In genomic region chr15:96712338-96712737, GRCm38 (mm10) we compare ENCODE assay signal across 23 mouse cellular contexts. TPM values are rescaled to one million over a fixed set of nuclear protein-coding genes. Genes with fewer than 3 reads are reported as not detected.
DNase-seq lines count a peak whose midpoint lies in the region; ATAC-seq and TF ChIP-seq lines count a peak whose summit lies in the region.
"Had no signal": no experiment of that assay in that cellular context is flagged by ENCODE, and none has a peak within 500 bp of the region (broad histone marks: within the 10 kb centered on the region; RNA-seq: fewer than 3 reads in every experiment).

No protein-coding gene starts in this region.

- H3K4me3 ChIP-seq in kidney, embryonic 15.5 days (replicated peaks), result no peak overlapping the region
- no peak overlapping the region for H3K4me3 ChIP-seq in liver, embryonic 13.5 days (replicated peaks)
- H3K4me3 ChIP-seq in MEL (ENCODE audit: control insufficient read depth in 1 of 2, insufficient read depth in 1 of 2, low read depth in 2 of 2, low read length in 2 of 2), result no peak overlapping the region

- TF ChIP-seq CTCF in MEL (IDR thresholded peaks at IDR 0.05 in 2 of 3, conservative IDR thresholded peaks at IDR 0.05 in 1 of 3; ENCODE audit: control insufficient read depth in 1 of 3, insufficient read depth in 1 of 3, low read depth in 2 of 3, low read length in 3 of 3, poor library complexity in 1 of 3, severe bottlenecking in 1 of 3), result peak in 1 of 3 experiments; percentile 15; a peak in 1 of 6 replicates

- 96% methylated on average over 5 of the region's 5 CpGs for WGBS in kidney, embryonic 15.5 days
- 85% methylated on average over 5 of the region's 5 CpGs for WGBS in liver, embryonic 13.5 days (ENCODE audit: insufficient replicate concordance)

- peaks cover 13% of the 10 kb centered on the region for H3K79me2 ChIP-seq in MEL (ENCODE audit: control insufficient read depth, insufficient read depth, low read length, poor library complexity)

- H3K4me2 ChIP-seq in kidney, embryonic 15.5 days, result no peak overlapping the region
- H3K4me2 ChIP-seq in liver, embryonic 13.5 days, result no peak overlapping the region

- TF ChIP-seq RAD21 in MEL (IDR thresholded peaks at IDR 0.05; ENCODE audit: low read depth, low read length), result peak; percentile 4

- H3K4me1 ChIP-seq in kidney, embryonic 15.5 days, result peaks cover 22% of the 10 kb centered on the region
- peaks cover 56% of the 10 kb centered on the region for H3K4me1 ChIP-seq in liver, embryonic 13.5 days (replicated peaks)
- H3K4me1 ChIP-seq in MEL (ENCODE audit: control insufficient read depth in 1 of 2, insufficient read depth in 2 of 2, low read length in 2 of 2), result peaks cover 49 to 56% of the 10 kb centered on the region in 2 experiments

- no peak overlapping the region for H3K9ac ChIP-seq in kidney, embryonic 15.5 days
- H3K9ac ChIP-seq in liver, embryonic 13.5 days, result 0 out of 2 replicates have a peak overlapping the region, but pooled peaks have one; percentile 17
- peak overlapping the region; percentile 62; the same call in 1 of the 2 replicates for H3K9ac ChIP-seq in MEL (ENCODE audit: control insufficient read depth, low read depth, low read length, poor library complexity, severe bottlenecking)

- H3K36me3 ChIP-seq in kidney, embryonic 15.5 days, result no peaks in the 10 kb centered on the region
- no peaks in the 10 kb centered on the region for H3K36me3 ChIP-seq in liver, embryonic 13.5 days
- H3K36me3 ChIP-seq in MEL (ENCODE audit: control insufficient read depth in 1 of 2, insufficient read depth in 2 of 2, low read length in 2 of 2), result peaks cover 0 to 68% of the 10 kb centered on the region in 2 experiments; a peak in 2 of 4 replicates
- H3K36me3 ChIP-seq: G1E had no signal

- no peaks in the 10 kb centered on the region for H3K27me3 ChIP-seq in kidney, embryonic 15.5 days
- no peaks in the 10 kb centered on the region for H3K27me3 ChIP-seq in liver, embryonic 13.5 days
- H3K27me3 ChIP-seq in MEL (ENCODE audit: control insufficient read depth in 1 of 2, insufficient read depth in 2 of 2, low read length in 2 of 2), result no peaks in the 10 kb centered on the region
- H3K27me3 ChIP-seq: CH12.LX, Patski had no signal

- no peak for TF ChIP-seq POLR2A in MEL (IDR thresholded peaks at IDR 0.05; ENCODE audit: control insufficient read depth in 1 of 2, insufficient read depth in 1 of 2, low read depth in 1 of 2, low read length in 2 of 2, poor library complexity in 1 of 2)

- H3K9me3 ChIP-seq in kidney, embryonic 15.5 days (replicated peaks), result no peaks in the 10 kb centered on the region
- no peaks in the 10 kb centered on the region for H3K9me3 ChIP-seq in liver, embryonic 13.5 days (replicated peaks)
- no peaks in the 10 kb centered on the region for H3K9me3 ChIP-seq in MEL (replicated peaks; ENCODE audit: insufficient read depth, low read length)
- H3K9me3 ChIP-seq: G1E had no signal

- no peak for TF ChIP-seq EP300 in MEL (IDR thresholded peaks at IDR 0.05; ENCODE audit: low read depth in 1 of 2, low read length in 2 of 2)

- DNase-seq in cerebellum, adult 9-10 months, result peak; percentile 16
- no peak for DNase-seq in cerebellum, postnatal 14 days
- no peak for DNase-seq in kidney, postnatal 14 days
- DNase-seq in liver, embryonic 13.5 days, result no peak
- DNase-seq in liver, result no peak
- peak; percentile 61 for DNase-seq in MEL (ENCODE audit: low read depth, low spot score)
- DNase-seq in frontal cortex, postnatal 36 days (ENCODE audit: low spot score in 2 of 2), result no peak
- DNase-seq: adrenal gland, adult 2 months; adrenal gland, adult 8-10 months; adrenal gland, postnatal 10 days; adrenal gland, postnatal 14 days; adrenal gland, postnatal 25 days; adrenal gland, postnatal 36 days; B cell, adult 2 months; cerebellum, adult 11 months; cerebellum, adult 11-12 months; cerebellum, adult 18-20 months had no signal

- H3K27ac ChIP-seq in kidney, embryonic 15.5 days, result peak overlapping the region; percentile 20; the same call in 1 of the 2 replicates
- no peak overlapping the region for H3K27ac ChIP-seq in liver, embryonic 13.5 days
- peak overlapping the region; percentile 76 for H3K27ac ChIP-seq in MEL (ENCODE audit: control insufficient read depth, low read depth, low read length)

- ATAC-seq in kidney, embryonic 15.5 days (replicated peaks; ENCODE audit: low FRiP score), result no peak
- no peak for ATAC-seq in liver, embryonic 13.5 days (ENCODE audit: low read depth)
- ATAC-seq: activated CD4-positive, CD25-positive, alpha-beta regulatory T cell, adult 4 months; CD4-positive, CD25-positive, alpha-beta regulatory T cell, adult 4 months; Patski had no signal

TF ChIP-seq in MEL, 35 proteins besides CTCF, POLR2A, EP300 and RAD21:
- TF ChIP-seq ZMIZ1 (IDR thresholded peaks at IDR 0.05; ENCODE audit: low read depth, low read length) (no peak), NRF1 (IDR thresholded peaks at IDR 0.05; ENCODE audit: insufficient read depth, low read depth, low read length, poor library complexity, severe bottlenecking) (no peak), NELFE (IDR thresholded peaks at IDR 0.05; ENCODE audit: low read depth, low read length) (no peak; the same call in 1 of the 2 replicates), SMC3 (IDR thresholded peaks at IDR 0.05; ENCODE audit: low read depth, low read length) (no peak; the same call in 1 of the 2 replicates), CHD1 (IDR thresholded peaks at IDR 0.05; ENCODE audit: low read depth, low read length) (no peak), SIN3A (IDR thresholded peaks at IDR 0.05; ENCODE audit: low read length) (no peak; the same call in 1 of the 2 replicates), MAX (IDR thresholded peaks at IDR 0.05; ENCODE audit: low read length) (0 out of 2 replicates have a peak, but pooled peaks have one; percentile 18), GATA1 (IDR thresholded peaks at IDR 0.05; ENCODE audit: low read depth, low read length) (no peak), USF1 (IDR thresholded peaks at IDR 0.05; ENCODE audit: low read depth, low read length) (no peak), MXI1 (IDR thresholded peaks at IDR 0.05; ENCODE audit: low read depth, low read length) (0 out of 2 replicates have a peak, but pooled peaks have one; percentile 38), UBTF (IDR thresholded peaks at IDR 0.05; ENCODE audit: borderline replicate concordance, insufficient read depth, low read depth, low read length) (no peak), TBP (IDR thresholded peaks at IDR 0.05; ENCODE audit: low read depth, low read length) (no peak), MEF2A (IDR thresholded peaks at IDR 0.05; ENCODE audit: extremely low read depth, insufficient replicate concordance, low read depth, low read length, poor library complexity, severe bottlenecking) (no peak), POLR2AphosphoS2 (IDR thresholded peaks at IDR 0.05; ENCODE audit: low read length) (no peak), MYC (IDR thresholded peaks at IDR 0.05; ENCODE audit: low read depth, low read length) (0 out of 2 replicates have a peak, but pooled peaks have one; percentile 67), KAT2A (conservative IDR thresholded peaks at IDR 0.05; ENCODE audit: low read depth, low read length) (no peak), TAL1 (IDR thresholded peaks at IDR 0.05; ENCODE audit: low read length) (no peak), USF2 (IDR thresholded peaks at IDR 0.05; ENCODE audit: borderline replicate concordance in 1 of 2, insufficient read depth in 1 of 2, low read depth in 1 of 2, low read length in 2 of 2) (no peak), TCF12 (IDR thresholded peaks at IDR 0.05; ENCODE audit: low read depth, low read length) (no peak), E2F4 (IDR thresholded peaks at IDR 0.05; ENCODE audit: borderline replicate concordance, low read depth, low read length) (0 out of 2 replicates have a peak, but pooled peaks have one; percentile 14), MAZ (IDR thresholded peaks at IDR 0.05; ENCODE audit: low read depth, low read length) (no peak), POLR2AphosphoS5 (IDR thresholded peaks at IDR 0.05; ENCODE audit: borderline replicate concordance, low read depth, low read length) (no peak), BHLHE40 (IDR thresholded peaks at IDR 0.05; ENCODE audit: borderline replicate concordance, low read depth, low read length) (no peak), ZKSCAN1 (IDR thresholded peaks at IDR 0.05; ENCODE audit: low read depth, low read length) (no peak)

RNA-seq across cellular contexts. Expression of gene Slc38a2, which starts 12.8 kb away (rescaled TPM):
- 134 and 138 TPM in 2 replicates for polyA plus RNA-seq in kidney, embryonic 15.5 days (2015; fragmentation: Nextera tagmentation; extraction: Ambion mirVana)
- 33.8 and 45.3 TPM in 2 replicates for polyA plus RNA-seq in liver, embryonic 13.5 days (2015; fragmentation: Nextera tagmentation; extraction: Ambion mirVana)
- total RNA-seq in MEL (2012; rRNA removed), result 80.6 and 150 TPM in 2 replicates
- 100 to 1,000 TPM; 177 to 590 TPM for polyA plus RNA-seq in MEL (2012; ENCODE audit: insufficient read depth in 1 of 2, insufficient read length in 2 of 2, low read depth in 1 of 2, low replicate concordance in 2 of 2, missing spikeins in 1 of 2)

Comparison
In these comparisons a context has a peak if more than half of its experiments do, and no peak if none do; other contexts are left out.
1. DNase-seq: peak in cerebellum, adult 9-10 months (single experiment) and MEL (single experiment); none in cerebellum, postnatal 14 days (0 of 2), kidney, postnatal 14 days (single experiment), liver, embryonic 13.5 days (single experiment), liver (single experiment) and frontal cortex, postnatal 36 days (0 of 2).